Mouse (Mus musculus): ENCODE measurements around the gene H2-Q1. TPM values are rescaled to one million over a fixed set of nuclear protein-coding genes. Genes with fewer than 3 reads are reported as not detected.
"Not testable (repeated sequence)": the region's sequence is repeated elsewhere in the genome, so short reads cannot be mapped to it uniquely, and the experiment has no call there.

Gene H2-Q1
- polyA plus RNA-seq, 1 experiment from 2014 or later = not detected

GRCm38 (mm10) chr17:35300261-35300945 lies 19.8 kb upstream of the H2-Q1 start:
- not testable (repeated sequence) for H3K4me2 ChIP-seq; H3K27me3 ChIP-seq (ENCODE audit: control insufficient read depth, insufficient read depth, low read length); ATAC-seq (ENCODE audit: low FRiP score); H3K4me1 ChIP-seq (ENCODE audit: control insufficient read depth, insufficient read depth, low read length); H3K4me3 ChIP-seq (ENCODE audit: low read depth, low read length); H3K36me3 ChIP-seq (ENCODE audit: control insufficient read depth, insufficient read depth, low read length); H3K9me3 ChIP-seq (ENCODE audit: control insufficient read depth, low read length); DNase-seq (ENCODE audit: low spot score, missing footprints); H3K9ac ChIP-seq (ENCODE audit: low read length); H3K27ac ChIP-seq (ENCODE audit: low read depth, low read length)
- 86% methylated on average over 7 of the region's 7 CpGs for WGBS

- H3K4me3 ChIP-seq (ENCODE audit: low read depth, low read length) = no peak overlapping the region
- peak; percentile 27; the same call in 1 of the 2 replicates for ATAC-seq (ENCODE audit: low FRiP score)
Measured at GRCm38 (mm10) chr17:35301645-35302258, 18.5 kb upstream of the H2-Q1 start.

GRCm38 (mm10) chr17:35303271-35303670 lies 16.9 kb upstream of the H2-Q1 start:
- no peak overlapping the region for H3K4me3 ChIP-seq (ENCODE audit: low read depth, low read length)
- H3K27me3 ChIP-seq (ENCODE audit: control insufficient read depth, insufficient read depth, low read length) = no peaks in the 10 kb centered on the region
- ATAC-seq (ENCODE audit: low FRiP score) = no peak
- H3K4me2 ChIP-seq = no peak overlapping the region
- H3K9ac ChIP-seq (ENCODE audit: low read length) = no peak overlapping the region
- WGBS = 82% methylated on average over 2 of the region's 2 CpGs
- H3K4me1 ChIP-seq (ENCODE audit: control insufficient read depth, insufficient read depth, low read length) = no peaks in the 10 kb centered on the region
- H3K27ac ChIP-seq (ENCODE audit: low read depth, low read length) = no peak overlapping the region
- no peaks in the 10 kb centered on the region for H3K9me3 ChIP-seq (ENCODE audit: control insufficient read depth, low read length)
- no peak for DNase-seq (ENCODE audit: low spot score, missing footprints)
- no peaks in the 10 kb centered on the region for H3K36me3 ChIP-seq (ENCODE audit: control insufficient read depth, insufficient read depth, low read length)

More at GRCm38 (mm10) chr17:35301645-35302258, 18.5 kb upstream of the H2-Q1 start:
- H3K36me3 ChIP-seq (ENCODE audit: control insufficient read depth, insufficient read depth, low read length) = no peaks in the 10 kb centered on the region
- H3K27me3 ChIP-seq (ENCODE audit: control insufficient read depth, insufficient read depth, low read length) = no peaks in the 10 kb centered on the region
- WGBS = 25% methylated on average over 13 of the region's 13 CpGs
- H3K4me1 ChIP-seq (ENCODE audit: control insufficient read depth, insufficient read depth, low read length) = no peaks in the 10 kb centered on the region
- no peak overlapping the region for H3K27ac ChIP-seq (ENCODE audit: low read depth, low read length)
- H3K9ac ChIP-seq (ENCODE audit: low read length) = no peak overlapping the region
- H3K4me2 ChIP-seq = no peak overlapping the region
- no peaks in the 10 kb centered on the region for H3K9me3 ChIP-seq (ENCODE audit: control insufficient read depth, low read length)
- peak; percentile 99 for DNase-seq (ENCODE audit: low spot score, missing footprints)

GRCm38 (mm10) chr17:35303756-35304350 lies 16.4 kb upstream of the H2-Q1 start:
- WGBS = 87% methylated on average over 10 of the region's 10 CpGs
- Histone ChIP-seq H3K36me3 (ENCODE audit: control insufficient read depth, insufficient read depth, low read length) (no peaks in the 10 kb centered on the region), H3K9me3 (ENCODE audit: control insufficient read depth, low read length) (no peaks in the 10 kb centered on the region), H3K4me3 (ENCODE audit: low read depth, low read length) (no peak overlapping the region), H3K9ac (ENCODE audit: low read length) (no peak overlapping the region), H3K27ac (ENCODE audit: low read depth, low read length) (no peak overlapping the region), H3K27me3 (ENCODE audit: control insufficient read depth, insufficient read depth, low read length) (no peaks in the 10 kb centered on the region), H3K4me2 (no peak overlapping the region), H3K4me1 (ENCODE audit: control insufficient read depth, insufficient read depth, low read length) (no peaks in the 10 kb centered on the region)
- DNase-seq (ENCODE audit: low spot score, missing footprints) (no peak), ATAC-seq (ENCODE audit: low FRiP score) (no peak)

GRCm38 (mm10) chr17:35304478-35304877 lies 15.7 kb upstream of the H2-Q1 start:
- DNase-seq (ENCODE audit: low spot score, missing footprints) = no peak
- no peak overlapping the region for H3K4me3 ChIP-seq (ENCODE audit: low read depth, low read length)
- no peak for ATAC-seq (ENCODE audit: low FRiP score)
- H3K27ac ChIP-seq (ENCODE audit: low read depth, low read length) = no peak overlapping the region
- no peaks in the 10 kb centered on the region for H3K36me3 ChIP-seq (ENCODE audit: control insufficient read depth, insufficient read depth, low read length)
- no peaks in the 10 kb centered on the region for H3K4me1 ChIP-seq (ENCODE audit: control insufficient read depth, insufficient read depth, low read length)
- no peak overlapping the region for H3K4me2 ChIP-seq
- no peaks in the 10 kb centered on the region for H3K9me3 ChIP-seq (ENCODE audit: control insufficient read depth, low read length)
- 74% methylated on average over 6 of the region's 6 CpGs for WGBS
- H3K9ac ChIP-seq (ENCODE audit: low read length) = no peak overlapping the region
- no peaks in the 10 kb centered on the region for H3K27me3 ChIP-seq (ENCODE audit: control insufficient read depth, insufficient read depth, low read length)

- not testable (repeated sequence) for H3K27ac ChIP-seq (ENCODE audit: low read depth, low read length); H3K4me1 ChIP-seq (ENCODE audit: control insufficient read depth, insufficient read depth, low read length); H3K4me2 ChIP-seq; H3K9me3 ChIP-seq (ENCODE audit: control insufficient read depth, low read length); H3K9ac ChIP-seq (ENCODE audit: low read length); ATAC-seq (ENCODE audit: low FRiP score); DNase-seq (ENCODE audit: low spot score, missing footprints); H3K4me3 ChIP-seq (ENCODE audit: low read depth, low read length); H3K27me3 ChIP-seq (ENCODE audit: control insufficient read depth, insufficient read depth, low read length); H3K36me3 ChIP-seq (ENCODE audit: control insufficient read depth, insufficient read depth, low read length)
- 85% methylated on average over 8 of the region's 8 CpGs for WGBS
Measured at GRCm38 (mm10) chr17:35304921-35305320, 15.3 kb upstream of the H2-Q1 start.

GRCm38 (mm10) chr17:35318671-35319070 lies 1.5 kb upstream of the H2-Q1 start:
- Histone ChIP-seq H3K4me2 (no peak overlapping the region), H3K36me3 (ENCODE audit: control insufficient read depth, insufficient read depth, low read length) (no peaks in the 10 kb centered on the region), H3K9ac (ENCODE audit: low read length) (no peak overlapping the region), H3K27me3 (ENCODE audit: control insufficient read depth, insufficient read depth, low read length) (peaks cover 15% of the 10 kb centered on the region), H3K27ac (ENCODE audit: low read depth, low read length) (no peak overlapping the region), H3K4me3 (ENCODE audit: low read depth, low read length) (no peak overlapping the region), H3K9me3 (ENCODE audit: control insufficient read depth, low read length) (no peaks in the 10 kb centered on the region), H3K4me1 (ENCODE audit: control insufficient read depth, insufficient read depth, low read length) (no peaks in the 10 kb centered on the region)
- no peak for ATAC-seq (ENCODE audit: low FRiP score)
- DNase-seq (ENCODE audit: low spot score, missing footprints) = no peak

- H3K27ac ChIP-seq (ENCODE audit: low read depth, low read length); H3K4me2 ChIP-seq; H3K4me3 ChIP-seq (ENCODE audit: low read depth, low read length); H3K9me3 ChIP-seq (ENCODE audit: control insufficient read depth, low read length); H3K9ac ChIP-seq (ENCODE audit: low read length); H3K4me1 ChIP-seq (ENCODE audit: control insufficient read depth, insufficient read depth, low read length); H3K36me3 ChIP-seq (ENCODE audit: control insufficient read depth, insufficient read depth, low read length); ATAC-seq (ENCODE audit: low FRiP score); DNase-seq (ENCODE audit: low spot score, missing footprints): not testable (repeated sequence)
- H3K27me3 ChIP-seq (ENCODE audit: control insufficient read depth, insufficient read depth, low read length) = peaks cover 13% of the 10 kb centered on the region
- WGBS = 64% methylated on average over 1 of the region's 1 CpGs
Measured at GRCm38 (mm10) chr17:35325124-35325523, 4.9 kb downstream of the H2-Q1 start.

- H3K4me3 ChIP-seq (ENCODE audit: low read depth, low read length); H3K9me3 ChIP-seq (ENCODE audit: control insufficient read depth, low read length); H3K27ac ChIP-seq (ENCODE audit: low read depth, low read length); H3K27me3 ChIP-seq (ENCODE audit: control insufficient read depth, insufficient read depth, low read length); H3K9ac ChIP-seq (ENCODE audit: low read length); DNase-seq (ENCODE audit: low spot score, missing footprints); H3K36me3 ChIP-seq (ENCODE audit: control insufficient read depth, insufficient read depth, low read length); ATAC-seq (ENCODE audit: low FRiP score); H3K4me2 ChIP-seq; H3K4me1 ChIP-seq (ENCODE audit: control insufficient read depth, insufficient read depth, low read length): not testable (repeated sequence)
Measured at GRCm38 (mm10) chr17:35326000-35326399, 5.8 kb downstream of the H2-Q1 start.
